Mouse (Mus musculus) limb, embryonic 14.5 days (tissue): ENCODE results near the gene Pole4. TPM values are rescaled to one million over a fixed set of nuclear protein-coding genes. Genes with fewer than 3 reads are reported as not detected.

Experiments
- ATAC-seq: fragments of 200-750 bp; cut with Nextera tagmentation; 2 replicates; pipeline ENCODE4 v1.8.0; 2017; ENCODE audit warnings: low read depth, moderate number of reproducible peaks, moderate TSS enrichment; ENCODE audit not compliant: low FRiP score
- DNase-seq: peaks from one replicate; pipeline ENCODE4 v3.0.0-alpha.2; 2015; ENCODE audit warnings: low spot score
- H3K27ac ChIP-seq: fragments of 300-500 bp; sonication (generic); replicated peaks from 2 replicates; pipeline ENCODE4 v1.5.1; 2014; ENCODE audit warnings: low read depth, mild to moderate bottlenecking, low read length, moderate library complexity, mixed read lengths
- H3K27me3 ChIP-seq: fragments of 300-500 bp; sonication (generic); 2 replicates; pipeline ENCODE4 v1.6.1; 2014; ENCODE audit warnings: low read length, mixed read lengths; ENCODE audit not compliant: control insufficient read depth, insufficient read depth
- H3K36me3 ChIP-seq: fragments of 300-500 bp; sonication (generic); 2 replicates; pipeline ENCODE4 v1.6.1; 2014; ENCODE audit warnings: mild to moderate bottlenecking, low read length, moderate library complexity, mixed read lengths; ENCODE audit not compliant: control insufficient read depth, insufficient read depth
- H3K4me1 ChIP-seq: fragments of 300-500 bp; sonication (generic); 2 replicates; pipeline ENCODE4 v1.6.1; 2014; ENCODE audit warnings: antibody characterized with exemption, low read length, mixed read lengths; ENCODE audit not compliant: control insufficient read depth, insufficient read depth
- H3K4me2 ChIP-seq: fragments of 300-500 bp; sonication (generic); replicated peaks from 2 replicates; pipeline ENCODE4 v1.6.1; 2014; ENCODE audit warnings: low read depth, mild to moderate bottlenecking, low read length, moderate library complexity; ENCODE audit not compliant: severe bottlenecking
- H3K4me3 ChIP-seq: fragments of 300-500 bp; sonication (generic); replicated peaks from 2 replicates; pipeline ENCODE4 v1.5.1; 2014; ENCODE audit warnings: low read length
- H3K9ac ChIP-seq: fragments of 300-500 bp; sonication (generic); 2 replicates; pipeline ENCODE4 v1.6.1; 2014; ENCODE audit warnings: mild to moderate bottlenecking, low read depth, low read length, moderate library complexity; ENCODE audit not compliant: severe bottlenecking
- H3K9me3 ChIP-seq: fragments of 300-500 bp; sonication (generic); 2 replicates; pipeline ENCODE4 v1.6.1; 2016; ENCODE audit warnings: low read length; ENCODE audit not compliant: control insufficient read depth
- POLR2A ChIP-seq: fragments of 200-500 bp; IDR thresholded peaks from 2 replicates; pipeline ENCODE4 v1.8.0; 2012; ENCODE audit warnings: inconsistent platforms, mild to moderate bottlenecking, moderate library complexity, borderline replicate concordance; ENCODE audit not compliant: insufficient read depth, insufficient read length; ENCODE audit errors: extremely low read depth
- WGBS: fragments of 180-500 bp; shearing (Covaris S2); extraction: QIAGEN DNeasy Blood & Tissue Kit; methylation state at CpG from one replicate; pipeline ENCODE4 v1.1.7; 2014; 5-methylcytosine and 5-hydroxymethylcytosine counted together
- polyA plus RNA-seq, 2 experiments: library from polyadenylated mRNA; depleted of rRNA in 1 of 2; stranded (reverse) in 1 of 2; unstranded in 1 of 2; fragments of >200 nt; fragmentation: Nextera tagmentation in 1 of 2; extraction: Ambion mirVana in 1 of 2; gene quantifications; 2 replicates each; pipeline versions ENCODE4 v1.2.1 to v1.2.3; 2012 to 2014

Pole4 gene
- polyA plus RNA-seq, 2 experiments: 41.8 to 97.2 TPM

GRCm38 (mm10) chr6:82714841-82715240 is 9.7 kb upstream of the Pole4 start:
- no peaks in the 10 kb centered on the region for H3K36me3 ChIP-seq
- no peak for ATAC-seq
- H3K9me3 ChIP-seq: no peaks in the 10 kb centered on the region
- H3K27me3 ChIP-seq: no peaks in the 10 kb centered on the region
- H3K4me1 ChIP-seq: no peaks in the 10 kb centered on the region
- no peak for DNase-seq
- no peak for TF ChIP-seq POLR2A
- no peak overlapping the region for H3K9ac ChIP-seq
- H3K4me2 ChIP-seq: no peak overlapping the region
- no peak overlapping the region for H3K27ac ChIP-seq
- H3K4me3 ChIP-seq: no peak overlapping the region
- WGBS: 74% methylated on average over 5 of the region's 5 CpGs

GRCm38 (mm10) chr6:82714243-82714642 is 9.1 kb upstream of the Pole4 start:
- H3K9ac ChIP-seq: no peak overlapping the region
- no peak overlapping the region for H3K4me3 ChIP-seq
- peak; percentile 51 for DNase-seq
- peak; percentile 60 for ATAC-seq
- no peaks in the 10 kb centered on the region for H3K9me3 ChIP-seq
- WGBS: 15% methylated on average over 3 of the region's 3 CpGs
- TF ChIP-seq POLR2A: no peak
- no peaks in the 10 kb centered on the region for H3K4me1 ChIP-seq
- H3K27me3 ChIP-seq: no peaks in the 10 kb centered on the region
- no peak overlapping the region for H3K27ac ChIP-seq
- no peaks in the 10 kb centered on the region for H3K36me3 ChIP-seq
- no peak overlapping the region for H3K4me2 ChIP-seq

GRCm38 (mm10) chr6:82707742-82708141 is 2.6 kb upstream of the Pole4 start:
- Histone ChIP-seq H3K4me3 (no peak overlapping the region), H3K4me1 (no peaks in the 10 kb centered on the region), H3K36me3 (no peaks in the 10 kb centered on the region), H3K4me2 (no peak overlapping the region), H3K9ac (no peak overlapping the region), H3K27me3 (no peaks in the 10 kb centered on the region), H3K27ac (no peak overlapping the region), H3K9me3 (no peaks in the 10 kb centered on the region)
- no peak for DNase-seq
- ATAC-seq: no peak
- WGBS: 74% methylated on average over 3 of the region's 3 CpGs
- no peak for TF ChIP-seq POLR2A

- no peaks in the 10 kb centered on the region for H3K9me3 ChIP-seq
- no peak overlapping the region for H3K9ac ChIP-seq
- ATAC-seq: no peak
- no peaks in the 10 kb centered on the region for H3K4me1 ChIP-seq
- whole genome bisulfite sequencing: 83% methylated on average over 10 of the region's 10 CpGs
- H3K4me3 ChIP-seq: no peak overlapping the region
- no peaks in the 10 kb centered on the region for H3K27me3 ChIP-seq
- H3K36me3 ChIP-seq: no peaks in the 10 kb centered on the region
- TF ChIP-seq POLR2A: no peak
- no peak for DNase-seq
- H3K27ac ChIP-seq: no peak overlapping the region
- H3K4me2 ChIP-seq: no peak overlapping the region
These were observed 2.1 kb upstream of the Pole4 start for GRCm38 (mm10) chr6:82707241-82707640.

GRCm38 (mm10) chr6:82703710-82704109 is 1.5 kb downstream of the Pole4 start:
- Histone ChIP-seq H3K4me2 (no peak overlapping the region), H3K9me3 (no peaks in the 10 kb centered on the region), H3K4me3 (no peak overlapping the region), H3K36me3 (no peaks in the 10 kb centered on the region), H3K9ac (no peak overlapping the region), H3K27ac (no peak overlapping the region), H3K4me1 (no peaks in the 10 kb centered on the region), H3K27me3 (no peaks in the 10 kb centered on the region)
- ATAC-seq: no peak
- TF ChIP-seq POLR2A: no peak
- DNase-seq: no peak
- 93% methylated on average over 3 of the region's 3 CpGs for WGBS

GRCm38 (mm10) chr6:82702593-82703017 is 2.6 kb downstream of the Pole4 start:
- Histone ChIP-seq H3K27ac (no peak overlapping the region), H3K9ac (no peak overlapping the region), H3K4me1 (no peaks in the 10 kb centered on the region), H3K27me3 (no peaks in the 10 kb centered on the region), H3K9me3 (no peaks in the 10 kb centered on the region), H3K36me3 (no peaks in the 10 kb centered on the region), H3K4me2 (no peak overlapping the region), H3K4me3 (no peak overlapping the region)
- WGBS: 24% methylated on average over 16 of the region's 16 CpGs
- peak; percentile 80 for ATAC-seq
- TF ChIP-seq POLR2A: no peak
- DNase-seq: peak; percentile 79
